Mouse (Mus musculus) forebrain, embryonic 13.5 days (tissue): ENCODE measurements at regions not wholly inside any gene's neighbourhood (a gene's known extent, or its start where the extent isn't known, plus 50 kb on each side); places are given as distances from the start of the nearest gene placed in this dataset.
A peak's percentile ranks its signal among the peaks of the same experiment; 100 is the strongest.

ENCODE experiments used
- ATAC-seq: fragments of 200-750 bp; cut with Nextera tagmentation; 2 replicates; pipeline ENCODE4 v1.8.0; 2017
- H3K27ac ChIP-seq: fragments of 300-500 bp; sonication (generic); 2 replicates; pipeline ENCODE4 v1.5.1; 2015; ENCODE audit warnings: inconsistent platforms, mild to moderate bottlenecking, moderate library complexity
- H3K27me3 ChIP-seq: fragments of 300-500 bp; sonication (generic); 2 replicates; pipeline ENCODE4 v1.6.1; 2015; ENCODE audit warnings: mild to moderate bottlenecking, inconsistent platforms
- H3K36me3 ChIP-seq: fragments of 300-500 bp; sonication (generic); 2 replicates; pipeline ENCODE4 v1.6.1; 2015; ENCODE audit warnings: mild to moderate bottlenecking, inconsistent platforms; ENCODE audit not compliant: poor library complexity, severe bottlenecking
- H3K4me1 ChIP-seq: fragments of 300-500 bp; sonication (generic); 2 replicates; pipeline ENCODE4 v1.6.1; 2015; ENCODE audit warnings: inconsistent platforms
- H3K4me2 ChIP-seq: fragments of 300-500 bp; sonication (generic); 2 replicates; pipeline ENCODE4 v1.6.1; 2015; ENCODE audit warnings: inconsistent platforms, mild to moderate bottlenecking, moderate library complexity
- H3K4me3 ChIP-seq: fragments of 300-500 bp; sonication (generic); 2 replicates; pipeline ENCODE4 v1.5.1; 2015; ENCODE audit warnings: mild to moderate bottlenecking, inconsistent platforms
- H3K9ac ChIP-seq: fragments of 300-500 bp; sonication (generic); 2 replicates; pipeline ENCODE4 v1.6.1; 2015; ENCODE audit warnings: mild to moderate bottlenecking, inconsistent platforms
- H3K9me3 ChIP-seq: fragments of 300-500 bp; sonication (generic); replicated peaks from 2 replicates; pipeline ENCODE4 v1.6.1; 2016; ENCODE audit warnings: inconsistent platforms
- WGBS: fragments of 180-500 bp; shearing (Covaris S2); methylation state at CpG from one replicate; pipeline ENCODE4 v1.1.7; 2015; 5-methylcytosine and 5-hydroxymethylcytosine counted together

- Histone ChIP-seq H3K27me3 (no peaks in the 10 kb centered on the region; the same call in 1 of the 2 replicates), H3K9me3 (no peaks in the 10 kb centered on the region), H3K4me1 (peaks cover 17% of the 10 kb centered on the region), H3K4me3 (no peak overlapping the region), H3K36me3 (no peaks in the 10 kb centered on the region), H3K4me2 (no peak overlapping the region), H3K27ac (no peak overlapping the region), H3K9ac (no peak overlapping the region)
- ATAC-seq, result no peak
- WGBS, result 76% methylated on average over 11 of the region's 11 CpGs
These were observed 304.2 kb upstream of the Dynlrb2 start for GRCm38 (mm10) chr8:116200459-116200999.

- no peak for ATAC-seq
These were observed 308.1 kb upstream of the Dynlrb2 start for GRCm38 (mm10) chr8:116196623-116197184.

GRCm38 (mm10) chr8:116192096-116192495, 312.7 kb upstream of the Dynlrb2 start:
- Histone ChIP-seq H3K36me3 (no peaks in the 10 kb centered on the region), H3K4me2 (no peak overlapping the region), H3K27ac (no peak overlapping the region), H3K9ac (no peak overlapping the region), H3K4me1 (peaks cover 8% of the 10 kb centered on the region; the same call in 1 of the 2 replicates), H3K27me3 (no peaks in the 10 kb centered on the region), H3K9me3 (no peaks in the 10 kb centered on the region), H3K4me3 (no peak overlapping the region)
- ATAC-seq, result no peak
- 20% methylated on average over 3 of the region's 3 CpGs for WGBS

More at GRCm38 (mm10) chr8:116196623-116197184, 308.1 kb upstream of the Dynlrb2 start:
- Histone ChIP-seq H3K4me1 (peaks cover 8% of the 10 kb centered on the region; the same call in 1 of the 2 replicates), H3K4me3 (no peak overlapping the region), H3K9ac (no peak overlapping the region), H3K27ac (no peak overlapping the region), H3K9me3 (no peaks in the 10 kb centered on the region), H3K36me3 (no peaks in the 10 kb centered on the region), H3K27me3 (no peaks in the 10 kb centered on the region), H3K4me2 (no peak overlapping the region)
- 87% methylated on average over 9 of the region's 9 CpGs for WGBS

- WGBS, result 93% methylated on average over 7 of the region's 7 CpGs
- Histone ChIP-seq H3K27ac (no peak overlapping the region), H3K9ac (no peak overlapping the region), H3K4me1 (peaks cover 4% of the 10 kb centered on the region; the same call in 1 of the 2 replicates), H3K9me3 (no peaks in the 10 kb centered on the region), H3K36me3 (no peaks in the 10 kb centered on the region), H3K4me3 (no peak overlapping the region), H3K27me3 (no peaks in the 10 kb centered on the region), H3K4me2 (no peak overlapping the region)
- ATAC-seq, result no peak
These were observed 319.6 kb upstream of the Dynlrb2 start for GRCm38 (mm10) chr8:116185206-116185605.

GRCm38 (mm10) chr8:116184241-116184640, 320.5 kb upstream of the Dynlrb2 start:
- no peaks in the 10 kb centered on the region for H3K27me3 ChIP-seq
- H3K9me3 ChIP-seq, result no peaks in the 10 kb centered on the region
- H3K4me3 ChIP-seq, result no peak overlapping the region
- H3K36me3 ChIP-seq, result no peaks in the 10 kb centered on the region
- WGBS, result 50% methylated on average over 8 of the region's 8 CpGs
- ATAC-seq, result no peak
- no peak overlapping the region for H3K9ac ChIP-seq
- no peak overlapping the region for H3K27ac ChIP-seq
- peaks cover 4% of the 10 kb centered on the region; the same call in 1 of the 2 replicates for H3K4me1 ChIP-seq
- no peak overlapping the region for H3K4me2 ChIP-seq

- H3K4me1 ChIP-seq, result no peaks in the 10 kb centered on the region
- H3K4me2 ChIP-seq, result no peak overlapping the region
- no peaks in the 10 kb centered on the region for H3K9me3 ChIP-seq
- no peaks in the 10 kb centered on the region for H3K36me3 ChIP-seq
- no peaks in the 10 kb centered on the region for H3K27me3 ChIP-seq
- WGBS, result 80% methylated on average over 2 of the region's 2 CpGs
- no peak overlapping the region for H3K9ac ChIP-seq
- ATAC-seq, result no peak
- no peak overlapping the region for H3K27ac ChIP-seq
- H3K4me3 ChIP-seq, result no peak overlapping the region
These were observed 326.8 kb upstream of the Dynlrb2 start for GRCm38 (mm10) chr8:116177946-116178345.

GRCm38 (mm10) chr8:116174891-116175290, 329.9 kb upstream of the Dynlrb2 start:
- no peak overlapping the region for H3K9ac ChIP-seq
- H3K36me3 ChIP-seq, result no peaks in the 10 kb centered on the region
- no peak overlapping the region for H3K27ac ChIP-seq
- 61% methylated on average over 3 of the region's 3 CpGs for WGBS
- ATAC-seq, result no peak
- H3K4me1 ChIP-seq, result no peaks in the 10 kb centered on the region
- no peaks in the 10 kb centered on the region for H3K27me3 ChIP-seq
- H3K4me3 ChIP-seq, result no peak overlapping the region
- H3K9me3 ChIP-seq, result no peaks in the 10 kb centered on the region
- no peak overlapping the region for H3K4me2 ChIP-seq

- H3K9me3 ChIP-seq, result no peaks in the 10 kb centered on the region
- no peaks in the 10 kb centered on the region for H3K4me1 ChIP-seq
- no peak overlapping the region for H3K4me2 ChIP-seq
- WGBS, result 70% methylated on average over 1 of the region's 1 CpGs
- H3K36me3 ChIP-seq, result no peaks in the 10 kb centered on the region
- no peaks in the 10 kb centered on the region for H3K27me3 ChIP-seq
- ATAC-seq, result no peak
- no peak overlapping the region for H3K27ac ChIP-seq
- H3K9ac ChIP-seq, result no peak overlapping the region
- no peak overlapping the region for H3K4me3 ChIP-seq
These were observed 330.8 kb upstream of the Dynlrb2 start for GRCm38 (mm10) chr8:116173961-116174360.

GRCm38 (mm10) chr8:116167874-116168273, 336.9 kb upstream of the Dynlrb2 start:
- ATAC-seq, result no peak

GRCm38 (mm10) chr8:116164989-116165299, 339.8 kb upstream of the Dynlrb2 start:
- Histone ChIP-seq H3K9me3 (no peaks in the 10 kb centered on the region; the same call in 1 of the 2 replicates), H3K9ac (peak overlapping the region; percentile 12; the same call in 1 of the 2 replicates), H3K36me3 (no peaks in the 10 kb centered on the region), H3K4me1 (peaks cover 22% of the 10 kb centered on the region), H3K4me3 (0 out of 2 replicates have a peak overlapping the region, but pooled peaks have one; percentile 3), H3K27me3 (no peaks in the 10 kb centered on the region), H3K27ac (no peak overlapping the region), H3K4me2 (peak overlapping the region; percentile 34)
- 5% methylated on average over 8 of the region's 8 CpGs for WGBS
- no peak for ATAC-seq

More at GRCm38 (mm10) chr8:116167874-116168273, 336.9 kb upstream of the Dynlrb2 start:
- H3K27me3 ChIP-seq, result no peaks in the 10 kb centered on the region
- WGBS, result 82% methylated on average over 4 of the region's 4 CpGs
- H3K4me3 ChIP-seq, result no peak overlapping the region
- H3K27ac ChIP-seq, result no peak overlapping the region
- H3K36me3 ChIP-seq, result no peaks in the 10 kb centered on the region
- peaks cover 12% of the 10 kb centered on the region for H3K4me1 ChIP-seq
- no peak overlapping the region for H3K9ac ChIP-seq
- H3K4me2 ChIP-seq, result no peak overlapping the region
- no peaks in the 10 kb centered on the region for H3K9me3 ChIP-seq

- H3K27ac ChIP-seq, result 0 out of 2 replicates have a peak overlapping the region, but pooled peaks have one; percentile 6
- 18% methylated on average over 5 of the region's 5 CpGs for WGBS
- peak overlapping the region; percentile 12; the same call in 1 of the 2 replicates for H3K9ac ChIP-seq
- peaks cover 22% of the 10 kb centered on the region for H3K4me1 ChIP-seq
- no peak for ATAC-seq
- peak overlapping the region; percentile 34 for H3K4me2 ChIP-seq
- H3K9me3 ChIP-seq, result no peaks in the 10 kb centered on the region; the same call in 1 of the 2 replicates
- H3K27me3 ChIP-seq, result no peaks in the 10 kb centered on the region
- H3K36me3 ChIP-seq, result no peaks in the 10 kb centered on the region
- 0 out of 2 replicates have a peak overlapping the region, but pooled peaks have one; percentile 3 for H3K4me3 ChIP-seq
These were observed 340.4 kb upstream of the Dynlrb2 start for GRCm38 (mm10) chr8:116164190-116164988.

GRCm38 (mm10) chr8:116160932-116161331, 343.8 kb upstream of the Dynlrb2 start:
- H3K36me3 ChIP-seq, result no peaks in the 10 kb centered on the region
- H3K9me3 ChIP-seq, result no peaks in the 10 kb centered on the region; the same call in 1 of the 2 replicates
- WGBS, result 35% methylated on average over 5 of the region's 5 CpGs
- no peaks in the 10 kb centered on the region for H3K27me3 ChIP-seq
- no peak overlapping the region for H3K4me3 ChIP-seq
- H3K4me1 ChIP-seq, result peaks cover 22% of the 10 kb centered on the region
- H3K27ac ChIP-seq, result no peak overlapping the region
- no peak overlapping the region for H3K9ac ChIP-seq
- no peak overlapping the region for H3K4me2 ChIP-seq
- no peak for ATAC-seq
